Mouse (Mus musculus) small intestine, adult 2 months (tissue): ENCODE results near the gene Evi5.

Experiments
- CTCF ChIP-seq: fragments of 200-500 bp; IDR thresholded peaks from 2 replicates; pipeline ENCODE4 v1.5.1; 2012; ENCODE audit warnings: low read depth, mild to moderate bottlenecking, control low read depth, inconsistent platforms, low read length, moderate library complexity, mixed read lengths; ENCODE audit not compliant: insufficient replicate concordance, insufficient read length; ENCODE audit errors: extremely low read depth
- POLR2A ChIP-seq: fragments of 200-500 bp; IDR thresholded peaks from 2 replicates; pipeline ENCODE4 v1.6.1; 2012; ENCODE audit warnings: low read depth, mild to moderate bottlenecking, control low read depth, inconsistent platforms, low read length, moderate library complexity

DNA sequence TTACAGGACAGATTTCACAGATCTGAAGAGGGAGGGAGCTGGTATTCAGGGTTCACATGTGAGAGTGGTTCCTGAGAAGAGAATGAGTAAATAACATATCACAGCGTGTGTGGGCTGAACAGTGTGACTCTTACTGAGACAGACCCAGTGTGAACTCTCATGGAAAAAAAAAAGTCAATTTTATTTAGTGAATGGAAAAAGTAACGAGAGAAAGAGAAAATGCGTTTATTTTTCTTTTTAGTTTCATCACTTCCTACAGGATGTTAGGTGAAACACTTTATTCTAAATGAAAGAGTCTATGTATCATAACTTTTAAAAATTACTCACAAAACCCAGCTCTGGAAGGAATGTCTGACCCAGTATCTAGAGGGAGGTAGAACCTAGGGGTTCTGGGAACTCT, 143.5 kb downstream of the Evi5 start:
- TF ChIP-seq POLR2A (no peak), CTCF (no peak)
